Mouse (Mus musculus): ENCODE measurements around the gene Vmn1r50. TPM values are rescaled to one million over a fixed set of nuclear protein-coding genes. Genes with fewer than 3 reads are reported as not detected.
"Not testable (repeated sequence)": the region's sequence is repeated elsewhere in the genome, so short reads cannot be mapped to it uniquely, and the experiment has no call there.

Vmn1r50 gene
- total RNA-seq (2021): not detected
- long read RNA-seq, experiment 1: 0 reads
- long read RNA-seq, experiment 2: 0 reads

GRCm38 (mm10) chr6:90101130-90101529 is at the start of gene Vmn1r50:
Gene Vmn1r50, plus strand, starts transcription at chr6:90101430.
- DNase-seq: no peak

- no peak for DNase-seq
Measured at GRCm38 (mm10) chr6:90078406-90078805, 22.8 kb upstream of the Vmn1r50 start, which contains the start of gene Vmn1r49. Gene Vmn1r49, minus strand, starts transcription at chr6:90078506.

- no peak for DNase-seq
Measured at GRCm38 (mm10) chr6:90100566-90100965, 664 bp upstream of the Vmn1r50 start.

GRCm38 (mm10) chr6:90122296-90122695 is 21.1 kb downstream of the Vmn1r50 start, which contains the start of gene Vmn1r51:
Gene Vmn1r51, plus strand, starts transcription at chr6:90122596.
- DNase-seq: not testable (repeated sequence)

Other genes starting within 250 kb of the Vmn1r50 start
- not detected for gene Vmn1r42, start 225.0 kb upstream of the Vmn1r50 start, total RNA-seq (2021)
- not detected for gene Vmn1r43, start 225.0 kb upstream of the Vmn1r50 start, total RNA-seq (2021)
- not detected for gene Vmn1r44, start 217.8 kb upstream of the Vmn1r50 start, total RNA-seq (2021)
- not detected for gene Vmn1r45, start 160.8 kb upstream of the Vmn1r50 start, total RNA-seq (2021)
- gene Vmn1r46, start 132.1 kb upstream of the Vmn1r50 start, total RNA-seq (2021): not detected
- gene Vmn1r47, start 85.3 kb upstream of the Vmn1r50 start, total RNA-seq (2021): not detected
- not detected for gene Vmn1r48, start 64.6 kb upstream of the Vmn1r50 start, total RNA-seq (2021)
- gene Vmn1r49, start 22.9 kb upstream of the Vmn1r50 start, total RNA-seq (2021): not detected
- not detected for gene Vmn1r51, start 21.2 kb downstream of the Vmn1r50 start, total RNA-seq (2021)
- gene Vmn1r52, start 73.4 kb downstream of the Vmn1r50 start, total RNA-seq (2021): not detected
- gene V1ra8, start 101.4 kb downstream of the Vmn1r50 start, total RNA-seq (2021): not detected
- not detected for gene Vmn1r53, start 123.0 kb downstream of the Vmn1r50 start, total RNA-seq (2021)
- not detected for gene Vmn1r54, start 144.9 kb downstream of the Vmn1r50 start, total RNA-seq (2021)
- gene BC048671, start 199.8 kb downstream of the Vmn1r50 start, total RNA-seq (2021): not detected
- 1 to 10 TPM; 1.8 TPM for gene Chst13, start 223.8 kb downstream of the Vmn1r50 start, total RNA-seq (2021)
- gene Uroc1, start 231.9 kb downstream of the Vmn1r50 start, total RNA-seq (2021): not detected

Measured in gastrocnemius, postnatal 10 days (tissue).